Mouse (Mus musculus) left cerebral cortex, postnatal 10 days (tissue): ENCODE results near the gene Rras2. TPM values are rescaled to one million over a fixed set of nuclear protein-coding genes. Genes with fewer than 3 reads are reported as not detected.

Experiments
- DNase-seq, 2 experiments: peaks; one replicate each; pipeline ENCODE4 v3.0.0; 2021 to 2022; ENCODE audit warnings: low spot score in 2 of 2, mixed read lengths in 1 of 2; ENCODE audit errors: extremely low spot score in 1 of 2
- intact Hi-C: fragments of 180-260 bp; cut with DNase I; formaldehyde crosslinking; loops from one replicate; pipeline ENCODE4 v1.15.1; 2025
- total RNA-seq, 2 experiments: library from RNA; stranded (reverse); gene quantifications; 2 replicates each; pipeline ENCODE4 v1.2.3; 2021

Rras2 gene
- total RNA-seq, 2 experiments from 2014 or later: 60.3 to 67.5 TPM

GRCm38 (mm10) chr7:114058166-114058565 lies 59.4 kb downstream of the Rras2 start:
- DNase-seq: no peak
- intact Hi-C loops: no loop called here

DNA sequence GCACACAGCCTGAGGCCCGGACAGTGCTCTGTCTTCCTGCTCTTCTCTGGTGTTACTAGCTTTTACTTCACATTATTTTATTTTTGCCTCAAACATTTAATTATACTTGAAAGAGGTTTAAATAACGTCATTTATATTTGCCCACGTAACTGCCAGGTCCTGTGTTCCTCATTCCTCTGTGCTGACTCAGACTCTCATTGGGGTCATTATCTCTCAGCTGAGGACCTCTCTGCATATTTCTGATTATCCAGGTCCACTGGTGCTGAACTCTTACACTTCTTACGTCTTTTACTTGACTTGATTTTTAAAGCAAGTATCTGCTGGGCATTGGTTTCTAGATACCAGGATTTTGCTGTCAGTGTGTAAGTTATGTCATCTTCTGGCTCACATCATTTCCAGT lies 63.9 kb downstream of the Rras2 start:
- intact Hi-C loops: no loop called here
- no peak for DNase-seq

- DNase-seq: no peak
- intact Hi-C loops: no loop called here
These were observed 71.8 kb downstream of the Rras2 start for GRCm38 (mm10) chr7:114045814-114046213.

DNA sequence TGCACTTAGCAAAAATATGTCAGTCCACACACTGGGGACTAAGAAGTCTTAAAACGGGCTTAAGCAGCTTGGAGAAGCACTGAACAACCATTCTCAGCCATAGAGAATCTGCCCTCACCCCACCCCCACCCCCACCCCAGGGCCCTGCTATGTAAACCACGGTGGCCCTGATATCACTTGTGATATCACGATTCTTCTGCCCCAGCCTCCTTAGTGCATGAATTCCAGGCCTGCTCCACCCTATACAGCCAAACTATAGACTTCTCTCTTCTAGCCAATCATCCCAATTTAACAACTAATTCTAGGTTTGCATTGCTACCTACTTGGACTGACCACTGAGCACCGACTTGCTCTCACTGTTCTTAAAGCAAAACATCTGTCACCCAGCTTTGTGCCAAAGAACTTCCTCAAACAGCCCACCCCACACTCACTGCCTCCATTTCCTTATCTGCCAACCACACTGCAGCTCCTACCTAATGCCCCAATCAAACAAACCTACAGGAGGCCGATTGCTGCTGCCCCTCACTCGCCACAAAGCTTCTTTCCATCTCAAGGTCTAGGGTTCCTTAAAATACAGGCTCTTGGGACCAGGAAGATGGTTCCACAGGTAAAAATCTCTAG lies 73.5 kb downstream of the Rras2 start:
- intact Hi-C loops: no loop called here
- DNase-seq: no peak

DNA sequence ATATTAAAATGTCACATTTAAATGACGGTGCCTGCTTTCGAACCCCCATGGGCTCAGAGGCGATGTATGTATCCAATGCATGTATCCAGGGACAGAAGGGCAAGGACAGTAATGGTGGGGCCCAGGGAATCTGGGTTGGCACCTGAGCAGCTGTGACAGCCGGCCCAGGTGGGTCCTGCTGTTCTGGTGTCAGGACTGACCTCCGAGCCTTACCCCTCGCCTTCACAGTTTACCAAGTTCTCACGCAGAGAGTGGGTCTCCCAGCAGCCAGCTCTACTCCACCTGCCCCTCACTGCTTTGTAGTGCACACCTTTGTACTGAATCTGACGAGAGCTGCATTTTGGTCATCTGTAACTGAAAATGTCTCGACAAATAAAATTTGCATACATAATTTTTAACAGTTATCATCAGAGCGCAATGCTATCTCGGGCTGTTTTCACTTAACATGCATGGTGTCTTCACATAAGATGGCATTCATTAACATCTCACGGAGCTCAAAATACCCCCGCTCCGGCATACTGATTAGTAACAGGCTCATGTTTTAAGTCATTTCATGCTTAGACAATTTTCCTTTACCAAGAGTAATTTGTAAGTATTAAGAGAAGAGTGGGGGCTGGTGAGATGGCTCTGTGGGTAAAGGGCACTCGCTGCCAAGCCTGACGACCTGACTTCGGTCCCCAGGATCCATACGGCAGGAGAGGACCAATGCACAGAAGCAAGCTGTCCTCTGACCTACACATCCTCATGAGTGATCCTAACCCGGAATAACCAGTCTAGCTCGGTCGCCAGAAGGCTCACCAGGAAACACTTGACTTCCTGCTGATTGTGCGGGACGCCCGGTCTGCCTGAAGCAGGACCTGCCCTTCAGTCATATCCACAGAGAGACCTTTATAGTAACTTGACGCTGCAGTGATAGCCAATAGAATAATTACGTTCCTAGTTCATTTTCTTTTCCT lies 74.3 kb downstream of the Rras2 start:
- DNase-seq: peak in 1 of 2 experiments; percentile 48
- intact Hi-C loops: no loop called here

DNA sequence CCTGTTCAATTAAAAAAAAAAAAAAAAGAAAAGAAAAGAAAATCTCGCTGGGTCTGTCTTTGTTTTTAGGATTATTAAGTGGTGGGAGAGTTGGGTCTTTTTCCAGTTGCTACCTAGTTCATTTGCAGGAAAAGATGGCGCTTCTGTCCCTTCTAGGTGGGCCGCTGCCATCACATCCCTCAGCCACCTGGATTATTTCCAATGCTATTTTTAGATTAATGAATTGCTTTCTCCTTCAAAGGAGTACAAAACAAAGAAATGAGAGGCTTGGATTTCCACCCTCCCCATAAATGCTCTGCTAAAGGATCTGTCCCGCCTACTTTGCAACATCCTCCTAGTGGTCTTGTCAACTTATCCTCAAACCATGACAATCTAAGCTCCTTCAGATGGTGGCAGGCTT lies 76.2 kb downstream of the Rras2 start:
- intact Hi-C loops: no loop called here

GRCm38 (mm10) chr7:114037237-114037636 lies 80.3 kb downstream of the Rras2 start:
- DNase-seq: peak in 1 of 2 experiments; percentile 55
- intact Hi-C loops: no loop called here

More for the DNA sequence above, 76.2 kb downstream of the Rras2 start:
- DNase-seq: no peak

- intact Hi-C loops: no loop called here
- no peak for DNase-seq
These were observed 88.0 kb downstream of the Rras2 start for GRCm38 (mm10) chr7:114029596-114029995.

GRCm38 (mm10) chr7:114028828-114029227 lies 88.8 kb downstream of the Rras2 start:
- no peak for DNase-seq
- intact Hi-C loops: no loop called here

DNA sequence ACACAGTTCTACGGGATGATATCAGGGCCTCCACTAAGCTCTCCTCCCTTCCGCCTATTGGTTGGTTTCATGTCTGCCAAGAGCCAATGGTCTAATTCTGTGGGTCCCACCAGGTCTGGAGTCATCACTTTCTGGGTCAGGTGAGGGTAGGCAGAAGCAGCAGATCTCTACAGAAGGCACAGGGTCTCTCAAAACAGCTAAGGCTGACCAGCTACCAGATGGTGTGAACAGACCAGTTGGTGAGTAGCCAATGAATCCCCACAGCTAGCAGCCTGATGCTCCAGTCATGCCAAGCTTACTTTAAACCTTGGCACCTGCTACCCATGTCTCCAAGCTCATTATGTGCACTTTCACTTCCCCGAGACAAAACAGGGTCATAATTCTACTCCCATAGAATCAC lies 90.2 kb downstream of the Rras2 start:
- intact Hi-C loops: no loop called here
- no peak for DNase-seq

DNA sequence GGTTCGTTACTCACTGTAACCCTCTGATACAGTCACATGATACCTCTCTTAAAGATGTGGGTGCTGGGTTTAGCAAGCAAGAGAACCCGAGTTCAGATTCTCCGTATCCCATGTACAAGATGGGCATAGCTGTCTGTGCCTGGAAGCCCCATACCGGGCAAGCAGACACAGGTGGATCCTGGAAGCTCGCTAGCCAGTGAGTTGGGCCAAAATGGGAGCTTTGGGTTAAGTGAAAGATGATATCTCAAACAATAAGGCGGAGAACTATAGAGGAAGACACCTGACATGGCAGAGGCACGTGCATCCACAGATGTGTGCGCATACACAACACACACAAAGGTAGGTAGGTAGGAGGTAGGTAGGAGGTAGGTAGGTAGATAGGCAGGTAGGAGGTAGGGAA lies 90.7 kb downstream of the Rras2 start:
- no peak for DNase-seq
- intact Hi-C loops: no loop called here

- intact Hi-C loops: loop anchor here (2.0 to 5.0 kb wide), 2 partner anchors 262 to 408 kb away; no protein-coding TSS in a partner anchor
- peak; percentile 70 to 83 for DNase-seq
These were observed 96.9 kb downstream of the Rras2 start for GRCm38 (mm10) chr7:114020704-114021093.

- DNase-seq: no peak
- intact Hi-C loops: loop anchor here (2.0 to 5.0 kb wide), 2 partner anchors 261 to 408 kb away; no protein-coding TSS in a partner anchor
These were observed 97.4 kb downstream of the Rras2 start for GRCm38 (mm10) chr7:114020057-114020703.

DNA sequence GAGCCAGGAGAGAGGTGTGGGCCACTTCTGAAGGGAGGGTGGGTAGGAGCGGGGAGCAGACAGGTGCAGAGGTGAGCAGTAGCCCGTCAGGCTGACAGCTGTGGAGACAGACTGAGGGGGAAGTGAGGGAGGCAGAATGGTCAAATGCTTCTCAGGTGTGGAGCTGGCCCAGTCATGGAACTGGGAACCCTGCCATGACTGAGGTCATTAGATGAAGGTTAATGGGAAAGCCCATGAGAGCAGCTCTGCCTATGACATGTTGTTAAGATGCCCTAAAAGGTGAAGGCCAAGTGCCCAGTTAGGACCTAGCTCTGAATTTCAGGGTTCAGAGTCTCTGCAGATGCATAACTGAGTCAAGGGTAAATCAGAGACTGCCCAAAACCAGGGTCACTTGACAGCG lies 98.7 kb downstream of the Rras2 start:
- intact Hi-C loops: loop anchor here (5.0 kb wide), 1 partner anchor 642 kb away; no protein-coding TSS in a partner anchor
- no peak for DNase-seq

DNA sequence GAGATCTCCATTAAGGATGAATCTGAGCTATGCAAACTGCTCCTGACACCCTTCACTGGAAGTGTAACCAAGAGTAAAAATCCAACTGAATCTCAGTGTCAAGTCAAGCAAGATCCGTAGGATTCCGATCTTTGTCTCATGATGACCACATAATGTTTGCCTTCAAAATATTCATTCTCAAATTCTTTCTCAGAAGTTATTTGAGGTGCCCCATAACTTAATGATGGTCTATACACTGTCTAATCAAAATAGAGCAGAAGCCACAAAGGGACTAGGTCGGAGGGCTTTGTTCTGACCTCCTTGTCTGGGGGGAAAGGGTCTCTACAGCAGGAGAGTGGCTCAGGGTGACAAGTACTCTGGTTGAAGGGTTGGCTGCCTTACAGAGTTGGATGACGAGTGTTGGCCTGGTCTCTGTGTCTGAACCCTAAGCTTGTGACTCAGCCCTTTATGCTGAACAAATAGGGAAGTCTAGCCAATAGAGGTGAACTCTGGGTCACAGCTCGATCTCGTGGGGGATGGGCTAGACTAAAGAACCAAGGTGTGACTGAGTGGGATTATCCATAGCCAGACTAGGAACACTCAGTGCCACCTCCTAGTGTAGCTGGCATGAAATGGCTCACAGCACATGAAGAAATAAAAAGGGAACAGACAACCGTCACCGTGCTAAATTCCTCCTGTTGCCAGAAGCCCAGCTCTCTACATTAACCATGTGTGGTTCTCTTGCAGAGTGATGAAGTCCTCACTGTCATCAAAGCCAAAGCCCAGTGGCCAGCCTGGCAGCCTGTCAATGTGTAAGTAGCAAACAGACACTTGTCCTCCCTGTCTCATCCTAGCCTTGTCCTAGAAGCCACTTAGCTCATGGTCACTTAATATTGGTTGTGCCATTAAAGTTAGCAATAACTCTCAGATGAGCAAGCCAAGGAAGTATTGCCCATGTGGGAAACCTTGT lies 101.3 kb downstream of the Rras2 start:
- no peak for DNase-seq
- intact Hi-C loops: loop anchor here (5.0 kb wide), 1 partner anchor 639 kb away; no protein-coding TSS in a partner anchor

DNA sequence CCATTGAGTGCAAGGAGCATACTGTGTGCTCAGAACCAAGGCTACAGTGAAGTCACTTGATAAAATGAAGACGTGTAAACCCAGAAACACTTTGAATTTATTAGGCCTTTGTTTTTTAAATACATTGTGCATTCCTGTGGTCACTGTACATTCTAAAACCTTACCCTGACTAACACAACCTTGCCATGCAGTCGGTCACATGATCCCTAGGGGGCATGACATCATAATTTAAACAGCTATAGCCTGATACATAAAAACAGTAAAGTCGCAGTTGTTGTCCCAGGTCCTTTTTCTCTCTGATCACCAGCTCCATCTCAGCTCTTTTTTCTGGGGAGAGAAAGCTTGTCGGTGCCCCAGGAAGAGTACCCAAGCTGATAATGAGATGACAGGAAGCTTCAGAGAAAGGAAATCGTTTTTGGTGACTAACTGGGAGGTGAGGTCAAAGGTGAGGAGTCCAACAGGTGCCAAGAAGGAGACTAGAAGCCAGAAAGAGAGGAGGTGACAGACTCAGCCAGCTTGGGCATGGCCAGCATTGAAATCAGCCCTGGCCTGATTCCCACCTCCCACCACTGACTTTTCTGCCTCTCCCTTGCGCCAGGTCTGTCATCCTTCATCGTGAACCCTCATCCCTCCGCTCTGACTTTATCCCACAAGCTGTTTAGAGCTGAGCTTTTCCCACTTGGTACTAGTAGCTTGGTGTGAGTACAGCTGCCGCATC lies 105.7 kb downstream of the Rras2 start:
- intact Hi-C loops: no loop called here
- no peak for DNase-seq

GRCm38 (mm10) chr7:114007565-114007964 lies 110.0 kb downstream of the Rras2 start:
- no peak for DNase-seq
- intact Hi-C loops: no loop called here

DNA sequence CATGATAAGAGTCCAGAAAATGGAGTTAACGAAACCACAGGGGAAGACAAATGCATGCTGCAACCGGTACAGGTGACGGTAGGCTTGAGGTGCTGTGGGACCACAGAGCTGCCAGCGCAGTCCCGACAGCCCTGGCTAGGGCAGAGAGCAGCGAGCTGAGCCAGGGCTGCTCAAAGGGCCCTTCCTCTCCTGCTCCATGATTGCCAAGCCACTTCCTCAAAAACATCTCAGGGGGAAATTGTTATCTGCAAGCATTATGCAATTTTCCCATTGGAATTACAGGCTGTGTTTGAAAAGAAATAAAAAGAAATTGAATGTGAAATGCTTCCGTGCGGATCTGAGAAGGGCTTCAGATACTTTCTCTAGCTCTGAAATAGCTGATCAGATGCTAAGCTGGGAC lies 111.1 kb downstream of the Rras2 start:
- no peak for DNase-seq
- intact Hi-C loops: no loop called here
